Mouse (Mus musculus) cerebellum, adult 2 months (tissue): ENCODE results near the gene Vwa8. TPM values are rescaled to one million over a fixed set of nuclear protein-coding genes. Genes with fewer than 3 reads are reported as not detected.

Experiments used
- DNase-seq, 2 experiments: peaks; one replicate each; pipeline ENCODE4 v3.0.0; 2021
- H3K27ac ChIP-seq: fragments of 200-500 bp; 2 replicates; pipeline ENCODE4 v1.5.1; 2012; ENCODE audit warnings: low read length, control low read depth, inconsistent platforms; ENCODE audit not compliant: insufficient read depth
- H3K27me3 ChIP-seq: fragments of 200-500 bp; 2 replicates; pipeline ENCODE4 v1.6.1; 2012; ENCODE audit warnings: inconsistent platforms, mild to moderate bottlenecking, low read length, moderate library complexity; ENCODE audit not compliant: control insufficient read depth, insufficient read depth
- H3K4me1 ChIP-seq: fragments of 200-500 bp; 2 replicates; pipeline ENCODE4 v1.6.1; 2011; ENCODE audit warnings: low read length; ENCODE audit not compliant: control insufficient read depth, insufficient read depth
- H3K4me3 ChIP-seq: fragments of 200-500 bp; replicated peaks from 2 replicates; pipeline ENCODE3; 2011; ENCODE audit warnings: mild to moderate bottlenecking, low read depth, low read length, control low read depth; ENCODE audit not compliant: insufficient read depth
- CTCF ChIP-seq: fragments of 200-500 bp; IDR thresholded peaks from 2 replicates; pipeline ENCODE4 v1.5.1; 2011; ENCODE audit warnings: low read depth, mild to moderate bottlenecking, control low read depth, low read length, moderate library complexity, borderline replicate concordance; ENCODE audit not compliant: insufficient read depth
- POLR2A ChIP-seq: fragments of 200-500 bp; IDR thresholded peaks from 2 replicates; pipeline ENCODE4 v1.6.1; 2011; ENCODE audit warnings: low read length, control low read depth, borderline replicate concordance; ENCODE audit not compliant: insufficient read depth
- WGBS: fragments of 180-500 bp; shearing (Covaris S2); methylation state at CpG from one replicate; pipeline ENCODE4 v1.1.7; 2018; 5-methylcytosine and 5-hydroxymethylcytosine counted together
- polyA plus RNA-seq: library from polyadenylated mRNA; depleted of rRNA; stranded (reverse); fragments of >200 nt; gene quantifications from 2 replicates; pipeline ENCODE4 v1.2.3, GENCODE M21; 2012

Vwa8 gene
- polyA plus RNA-seq, 1 experiment, result 46.7 TPM

- 5% methylated on average over 17 of the region's 17 CpGs for WGBS
- peaks cover 41% of the 10 kb centered on the region for H3K4me1 ChIP-seq
- H3K27ac ChIP-seq, result peak overlapping the region; percentile 94
- no peak overlapping the region for H3K4me3 ChIP-seq
- TF ChIP-seq CTCF (no peak), POLR2A (no peak)
- no peaks in the 10 kb centered on the region for H3K27me3 ChIP-seq
- peak; percentile 68 to 83 for DNase-seq
Measured at GRCm38 (mm10) chr14:79157451-79158218, 308.8 kb downstream of the Vwa8 start.

GRCm38 (mm10) chr14:79158219-79158521 is 309.3 kb downstream of the Vwa8 start:
- Histone ChIP-seq H3K27me3 (no peaks in the 10 kb centered on the region), H3K4me3 (no peak overlapping the region), H3K4me1 (peaks cover 41% of the 10 kb centered on the region), H3K27ac (peak overlapping the region; percentile 94)
- 33% methylated on average over 12 of the region's 12 CpGs for WGBS
- TF ChIP-seq CTCF, result no peak
- no peak for TF ChIP-seq POLR2A
- peak in 1 of 2 experiments; percentile 41 for DNase-seq

- no peaks in the 10 kb centered on the region for H3K27me3 ChIP-seq
- 41% methylated on average over 4 of the region's 4 CpGs for WGBS
- H3K27ac ChIP-seq, result no peak overlapping the region; the same call in 1 of the 2 replicates
- no peak overlapping the region for H3K4me3 ChIP-seq
- peak in 1 of 2 experiments; percentile 29 for DNase-seq
- TF ChIP-seq POLR2A (no peak), CTCF (peak; percentile 26; the same call in 1 of the 2 replicates)
- peaks cover 41% of the 10 kb centered on the region for H3K4me1 ChIP-seq
Measured at GRCm38 (mm10) chr14:79158673-79159200, 309.9 kb downstream of the Vwa8 start.

GRCm38 (mm10) chr14:79159451-79159850 is 310.6 kb downstream of the Vwa8 start:
- Histone ChIP-seq H3K4me3 (no peak overlapping the region), H3K27me3 (no peaks in the 10 kb centered on the region), H3K4me1 (peaks cover 36% of the 10 kb centered on the region), H3K27ac (no peak overlapping the region)
- no peak for TF ChIP-seq POLR2A
- TF ChIP-seq CTCF, result no peak
- WGBS, result 93% methylated on average over 8 of the region's 8 CpGs
- no peak for DNase-seq

- 90% methylated on average over 10 of the region's 10 CpGs for WGBS
Measured at GRCm38 (mm10) chr14:79160486-79160885, 311.6 kb downstream of the Vwa8 start.

GRCm38 (mm10) chr14:79160966-79161365 is 312.1 kb downstream of the Vwa8 start:
- no peaks in the 10 kb centered on the region for H3K27me3 ChIP-seq
- WGBS, result 94% methylated on average over 7 of the region's 7 CpGs
- H3K27ac ChIP-seq, result no peak overlapping the region
- H3K4me3 ChIP-seq, result no peak overlapping the region
- DNase-seq, result no peak
- TF ChIP-seq POLR2A (no peak), CTCF (no peak)
- H3K4me1 ChIP-seq, result peaks cover 28% of the 10 kb centered on the region

More at GRCm38 (mm10) chr14:79160486-79160885, 311.6 kb downstream of the Vwa8 start:
- H3K4me3 ChIP-seq, result no peak overlapping the region
- peaks cover 30% of the 10 kb centered on the region for H3K4me1 ChIP-seq
- DNase-seq, result no peak
- no peak overlapping the region for H3K27ac ChIP-seq
- no peaks in the 10 kb centered on the region for H3K27me3 ChIP-seq
- TF ChIP-seq POLR2A (no peak), CTCF (no peak)

- H3K27ac ChIP-seq, result no peak overlapping the region
- TF ChIP-seq CTCF, result no peak
- TF ChIP-seq POLR2A, result no peak
- no peaks in the 10 kb centered on the region for H3K27me3 ChIP-seq
- peaks cover 20% of the 10 kb centered on the region for H3K4me1 ChIP-seq
- 95% methylated on average over 9 of the region's 9 CpGs for WGBS
- no peak overlapping the region for H3K4me3 ChIP-seq
- DNase-seq, result no peak
Measured at GRCm38 (mm10) chr14:79161741-79162140, 312.9 kb downstream of the Vwa8 start.

- no peak for DNase-seq
Measured at GRCm38 (mm10) chr14:79162678-79163077, 313.8 kb downstream of the Vwa8 start.

More at GRCm38 (mm10) chr14:79162678-79163077, 313.8 kb downstream of the Vwa8 start:
- Histone ChIP-seq H3K27ac (no peak overlapping the region), H3K27me3 (no peaks in the 10 kb centered on the region), H3K4me3 (no peak overlapping the region), H3K4me1 (peaks cover 11% of the 10 kb centered on the region; the same call in 1 of the 2 replicates)
- TF ChIP-seq POLR2A (no peak), CTCF (no peak)
- WGBS, result 29% methylated on average over 9 of the region's 9 CpGs
